Mouse (Mus musculus) stomach, embryonic 14.5 days (tissue): Measurements from ENCODE around the gene Fcgrt. TPM values are rescaled to one million over a fixed set of nuclear protein-coding genes. Genes with fewer than 3 reads are reported as not detected.

Experiments
- ATAC-seq: fragments of 200-750 bp; cut with Nextera tagmentation; 2 replicates; pipeline ENCODE4 v1.8.0; 2017; ENCODE audit warnings: low read depth, moderate TSS enrichment; ENCODE audit not compliant: insufficient number of reproducible peaks, insufficient read depth, low FRiP score
- H3K27ac ChIP-seq: fragments of 300-500 bp; sonication (generic); 2 replicates; pipeline ENCODE4 v1.5.1; 2014; ENCODE audit warnings: mild to moderate bottlenecking, low read length, moderate library complexity, mixed read lengths
- H3K27me3 ChIP-seq: fragments of 300-500 bp; sonication (generic); 2 replicates; pipeline ENCODE4 v1.6.1; 2014; ENCODE audit warnings: low read length, control low read depth, mixed read lengths; ENCODE audit not compliant: control insufficient read depth, insufficient read depth
- H3K36me3 ChIP-seq: fragments of 300-500 bp; sonication (generic); 2 replicates; pipeline ENCODE4 v1.6.1; 2014; ENCODE audit warnings: mild to moderate bottlenecking, control low read depth, low read length, moderate library complexity, mixed read lengths; ENCODE audit not compliant: control insufficient read depth, insufficient read depth
- H3K4me1 ChIP-seq: fragments of 300-500 bp; sonication (generic); 2 replicates; pipeline ENCODE4 v1.6.1; 2014; ENCODE audit warnings: low read length, control low read depth, mixed read lengths; ENCODE audit not compliant: control insufficient read depth, insufficient read depth
- H3K4me2 ChIP-seq: fragments of 300-500 bp; sonication (generic); replicated peaks from 2 replicates; pipeline ENCODE4 v1.6.1; 2014; ENCODE audit warnings: low read depth, low read length, control low read depth
- H3K4me3 ChIP-seq: fragments of 300-500 bp; sonication (generic); 2 replicates; pipeline ENCODE4 v1.5.1; 2014; ENCODE audit warnings: low read depth, low read length, control low read depth
- H3K9ac ChIP-seq: fragments of 300-500 bp; sonication (generic); replicated peaks from 2 replicates; pipeline ENCODE4 v1.6.1; 2014; ENCODE audit warnings: low read depth, mild to moderate bottlenecking, control low read depth, low read length, moderate library complexity, mixed read lengths
- H3K9me3 ChIP-seq: fragments of 300-500 bp; sonication (generic); 2 replicates; pipeline ENCODE4 v1.6.1; 2016; ENCODE audit warnings: low read depth, low read length, control low read depth; ENCODE audit not compliant: control insufficient read depth
- WGBS: fragments of 180-500 bp; shearing (Covaris S2); extraction: QIAGEN DNeasy Blood & Tissue Kit; methylation state at CpG from one replicate; pipeline ENCODE4 v1.1.7; 2014; 5-methylcytosine and 5-hydroxymethylcytosine counted together
- polyA plus RNA-seq: library from polyadenylated mRNA; unstranded; fragments of >200 nt; fragmentation: Nextera tagmentation; extraction: Ambion mirVana; gene quantifications from 2 replicates; pipeline ENCODE4 v1.2.1, GENCODE M21; 2014

Gene Fcgrt
- polyA plus RNA-seq, 1 experiment from 2014 or later = 78.6 TPM

DNA sequence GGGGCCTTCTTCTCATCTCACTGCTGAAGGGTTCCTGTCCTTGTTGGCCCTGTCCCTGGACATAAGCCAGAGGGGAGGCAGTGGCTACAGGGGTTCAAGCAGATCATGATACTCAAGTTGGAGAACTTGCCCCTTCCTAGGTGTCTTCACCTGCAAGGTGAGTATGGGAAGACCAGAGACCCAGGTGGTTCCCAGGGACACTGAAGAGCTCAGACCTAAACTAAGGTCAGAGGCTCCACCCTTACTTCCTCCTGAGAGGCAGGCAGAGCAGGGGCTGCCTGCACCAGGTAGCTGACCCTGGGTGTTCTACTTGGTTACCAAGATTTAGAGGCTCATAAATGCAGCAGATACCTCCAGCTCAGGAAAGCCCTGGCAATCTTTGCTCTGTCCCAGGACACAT, 18.3 kb upstream of the Fcgrt start:
- ATAC-seq = no peak
- no peak overlapping the region for H3K4me3 ChIP-seq
- no peak overlapping the region for H3K9ac ChIP-seq
- H3K27me3 ChIP-seq = no peaks in the 10 kb centered on the region
- H3K27ac ChIP-seq = peak overlapping the region; percentile 33; the same call in 1 of the 2 replicates
- no peak overlapping the region for H3K4me2 ChIP-seq
- no peaks in the 10 kb centered on the region for H3K9me3 ChIP-seq
- peaks cover 20% of the 10 kb centered on the region for H3K4me1 ChIP-seq
- H3K36me3 ChIP-seq = peaks cover 64% of the 10 kb centered on the region

DNA sequence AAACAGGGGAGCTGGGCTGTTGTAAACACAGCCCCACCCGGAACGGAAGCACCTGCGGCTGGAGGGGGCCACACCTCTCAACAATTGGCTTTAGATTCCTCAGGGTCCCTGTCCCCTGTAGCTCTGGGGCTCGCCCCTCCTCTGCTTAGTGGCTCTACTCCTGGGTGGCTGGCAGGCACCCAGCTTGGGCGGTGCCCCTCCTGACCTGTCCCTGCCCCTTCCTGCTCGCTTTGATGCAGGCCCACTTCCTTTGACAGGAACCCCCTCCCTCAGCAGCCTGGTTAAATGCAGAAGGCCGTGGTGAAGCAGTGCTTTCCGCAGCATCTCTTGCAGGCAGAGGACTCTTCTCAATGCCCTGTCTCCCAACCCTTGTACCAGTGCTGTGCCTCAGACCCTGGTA, 17.8 kb upstream of the Fcgrt start:
- Histone ChIP-seq H3K4me3 (no peak overlapping the region), H3K9ac (no peak overlapping the region)

DNA sequence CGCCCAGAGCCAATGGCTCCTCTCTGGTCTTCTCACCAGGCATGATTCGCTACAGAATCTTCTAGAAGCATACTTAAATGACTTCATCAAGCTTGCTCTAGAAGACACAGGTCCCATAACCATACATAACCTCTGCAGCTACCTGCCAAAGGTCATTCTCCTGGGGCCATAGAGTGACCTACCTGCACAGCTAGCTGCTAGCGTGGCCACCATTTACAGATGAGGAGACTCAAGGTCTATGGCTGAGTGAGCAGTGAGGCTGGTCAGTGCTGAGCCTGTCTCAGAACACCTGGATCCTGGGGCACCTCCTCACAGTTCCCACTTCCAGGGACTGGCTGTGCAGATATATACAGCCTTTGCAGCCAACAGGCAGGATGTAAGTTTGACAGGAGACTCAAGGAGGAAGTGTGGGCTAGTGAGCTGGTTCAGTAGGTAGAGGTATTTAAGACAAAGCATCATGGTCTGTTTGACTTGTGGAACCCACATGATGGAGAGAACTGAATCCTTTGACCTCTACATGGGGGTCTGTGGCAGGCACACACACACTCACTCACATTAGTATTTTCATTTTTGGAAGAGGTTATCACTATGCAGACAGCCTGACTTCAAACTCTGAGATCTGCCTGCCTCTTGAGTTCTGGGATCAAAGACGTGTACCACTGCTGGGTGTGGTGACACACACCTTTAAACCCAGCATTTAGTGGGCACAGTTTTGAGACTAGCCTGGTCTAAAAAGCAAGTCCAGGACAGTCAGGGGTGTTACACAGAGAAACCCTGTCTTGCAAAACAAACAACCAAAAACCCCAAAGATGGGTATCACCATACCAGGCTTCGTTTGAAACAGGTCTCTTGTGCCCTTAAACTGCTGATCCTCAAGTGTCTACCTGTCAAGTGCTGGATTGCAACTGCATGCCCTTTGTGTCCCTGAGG, 16.4 kb upstream of the Fcgrt start:
- peaks cover 45% of the 10 kb centered on the region for H3K36me3 ChIP-seq
- no peak overlapping the region for H3K9ac ChIP-seq
- ATAC-seq = no peak
- H3K4me2 ChIP-seq = no peak overlapping the region
- WGBS = 81% methylated on average over 5 of the region's 5 CpGs
- H3K9me3 ChIP-seq = no peaks in the 10 kb centered on the region
- H3K4me3 ChIP-seq = no peak overlapping the region
- no peak overlapping the region for H3K27ac ChIP-seq
- peaks cover 10% of the 10 kb centered on the region; the same call in 1 of the 2 replicates for H3K4me1 ChIP-seq
- no peaks in the 10 kb centered on the region for H3K27me3 ChIP-seq

More for the DNA sequence above, 17.8 kb upstream of the Fcgrt start:
- Histone ChIP-seq H3K36me3 (peaks cover 58% of the 10 kb centered on the region), H3K27ac (no peak overlapping the region; the same call in 1 of the 2 replicates), H3K4me2 (no peak overlapping the region), H3K27me3 (no peaks in the 10 kb centered on the region), H3K9me3 (no peaks in the 10 kb centered on the region), H3K4me1 (peaks cover 15% of the 10 kb centered on the region)
- ATAC-seq = no peak
- WGBS = 49% methylated on average over 8 of the region's 8 CpGs

DNA sequence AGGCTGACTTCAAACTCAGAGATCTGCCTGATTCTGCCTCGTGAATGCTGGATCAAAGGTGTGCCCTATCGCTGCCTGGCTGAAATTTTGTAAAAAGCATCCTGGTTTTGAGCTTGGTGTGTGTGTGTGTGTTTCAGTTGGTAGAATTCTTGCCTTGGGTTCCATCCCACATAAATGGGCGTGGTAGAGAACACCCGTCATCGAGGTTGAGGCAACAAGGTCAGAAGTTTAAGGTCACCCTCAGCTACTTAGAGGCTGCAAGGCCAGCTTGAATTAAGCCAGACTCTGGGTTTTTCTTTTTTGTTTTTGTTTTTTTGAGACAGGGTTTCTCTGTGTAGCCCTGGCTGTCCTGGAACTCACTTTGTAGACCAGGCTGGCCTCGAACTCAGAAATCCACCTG, 14.7 kb upstream of the Fcgrt start:
- Histone ChIP-seq H3K27me3 (no peaks in the 10 kb centered on the region), H3K9ac (no peak overlapping the region), H3K36me3 (peaks cover 41% of the 10 kb centered on the region), H3K4me3 (no peak overlapping the region), H3K4me1 (peaks cover 10% of the 10 kb centered on the region; the same call in 1 of the 2 replicates), H3K9me3 (no peaks in the 10 kb centered on the region), H3K27ac (no peak overlapping the region), H3K4me2 (no peak overlapping the region)
- ATAC-seq = no peak
- 91% methylated on average over 6 of the region's 6 CpGs for WGBS

DNA sequence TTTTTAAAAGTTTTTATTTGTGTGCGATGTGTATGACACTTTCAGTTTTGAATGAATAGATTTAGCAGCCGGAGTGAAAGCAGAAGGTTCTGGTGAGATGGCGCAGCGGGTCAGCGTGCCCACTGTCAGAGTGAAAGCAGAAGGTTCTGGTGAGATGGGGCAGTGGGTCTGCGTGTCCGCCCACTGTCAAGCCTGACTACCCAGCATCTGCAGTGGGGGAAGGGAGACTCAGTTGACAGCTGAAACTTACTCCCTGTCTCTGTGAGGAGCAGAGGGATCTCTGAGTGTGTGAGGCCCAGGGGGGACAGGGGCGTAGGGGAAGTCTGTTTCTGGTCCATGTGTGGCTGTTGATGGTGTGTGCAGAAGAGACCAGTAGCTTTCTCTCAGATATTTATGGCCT, 13.9 kb upstream of the Fcgrt start:
- H3K9me3 ChIP-seq = no peaks in the 10 kb centered on the region
- peaks cover 3% of the 10 kb centered on the region; the same call in 1 of the 2 replicates for H3K4me1 ChIP-seq
- H3K27ac ChIP-seq = no peak overlapping the region
- no peak overlapping the region for H3K4me3 ChIP-seq
- H3K27me3 ChIP-seq = no peaks in the 10 kb centered on the region
- H3K36me3 ChIP-seq = peaks cover 35% of the 10 kb centered on the region
- no peak overlapping the region for H3K9ac ChIP-seq
- 70% methylated on average over 8 of the region's 8 CpGs for WGBS
- ATAC-seq = no peak
- H3K4me2 ChIP-seq = no peak overlapping the region

DNA sequence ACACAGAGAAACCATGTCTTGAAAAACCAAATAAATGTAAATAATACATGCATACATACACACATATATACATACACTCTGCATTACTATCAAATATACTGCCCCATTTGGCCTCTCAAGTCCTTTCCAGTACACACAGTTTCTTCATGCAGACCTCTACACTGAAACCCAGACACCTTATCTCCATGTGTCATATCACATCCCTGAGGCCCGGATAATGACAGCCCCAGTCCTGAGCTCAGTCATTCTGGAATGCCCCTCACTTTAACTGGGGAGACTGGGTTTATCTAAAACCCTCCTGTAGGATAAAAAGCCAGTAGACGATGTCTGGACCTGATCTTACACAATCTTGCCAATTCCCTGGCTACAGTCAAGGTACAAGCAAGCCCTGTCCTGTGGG, 9.8 kb upstream of the Fcgrt start:
- no peak overlapping the region for H3K4me3 ChIP-seq
- 75% methylated on average over 2 of the region's 2 CpGs for WGBS
- no peaks in the 10 kb centered on the region for H3K9me3 ChIP-seq
- H3K36me3 ChIP-seq = no peaks in the 10 kb centered on the region
- H3K9ac ChIP-seq = no peak overlapping the region
- no peaks in the 10 kb centered on the region for H3K27me3 ChIP-seq
- no peak overlapping the region for H3K4me2 ChIP-seq
- no peak for ATAC-seq
- H3K4me1 ChIP-seq = no peaks in the 10 kb centered on the region
- no peak overlapping the region for H3K27ac ChIP-seq

DNA sequence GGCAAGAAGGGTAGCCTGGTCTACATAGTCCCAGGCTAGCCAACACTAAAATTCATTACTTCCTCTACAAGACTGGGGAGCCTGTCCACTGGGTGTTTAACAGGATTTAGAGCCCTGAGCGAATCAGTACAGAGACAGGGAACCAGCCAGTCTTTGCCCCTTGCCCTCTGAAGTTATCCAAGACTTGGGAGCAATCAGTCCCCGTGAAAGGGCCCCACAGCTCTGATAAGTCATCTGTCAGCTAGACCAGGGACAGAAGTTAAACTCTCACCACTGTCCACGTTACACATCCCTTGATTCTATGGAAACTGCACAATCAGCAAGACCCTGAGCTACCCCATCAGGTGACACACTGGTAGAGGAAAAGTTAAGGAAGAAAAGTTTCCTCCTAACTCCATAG, 8.9 kb upstream of the Fcgrt start:
- Histone ChIP-seq H3K9ac (no peak overlapping the region), H3K27me3 (no peaks in the 10 kb centered on the region), H3K36me3 (no peaks in the 10 kb centered on the region), H3K9me3 (no peaks in the 10 kb centered on the region), H3K4me2 (no peak overlapping the region), H3K4me3 (no peak overlapping the region), H3K27ac (no peak overlapping the region), H3K4me1 (no peaks in the 10 kb centered on the region)
- no peak for ATAC-seq
- 42% methylated on average over 3 of the region's 3 CpGs for WGBS

DNA sequence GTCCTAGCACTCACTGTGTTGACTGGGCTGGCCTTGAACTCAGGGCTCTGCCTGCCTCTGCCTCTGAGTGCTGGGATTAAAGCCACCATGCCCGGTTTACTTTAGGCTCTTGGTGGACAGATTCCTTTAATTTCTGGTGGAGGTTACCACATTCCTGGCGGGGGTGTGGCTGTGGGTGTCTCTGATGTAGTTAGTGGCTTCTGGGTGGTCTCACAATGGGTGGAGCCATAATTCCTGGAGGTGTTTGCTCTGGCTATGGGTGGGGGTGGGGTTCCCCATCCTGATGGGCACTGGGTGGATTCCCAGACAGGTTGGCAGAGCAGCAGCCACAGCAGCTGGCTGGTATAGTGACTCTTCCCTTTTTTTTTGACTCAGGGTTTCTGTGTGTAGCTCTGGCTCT, 8.3 kb upstream of the Fcgrt start:
- H3K4me1 ChIP-seq = no peaks in the 10 kb centered on the region
- no peaks in the 10 kb centered on the region for H3K36me3 ChIP-seq
- no peak overlapping the region for H3K4me2 ChIP-seq
- no peak overlapping the region for H3K9ac ChIP-seq
- H3K4me3 ChIP-seq = no peak overlapping the region
- ATAC-seq = no peak
- H3K27ac ChIP-seq = no peak overlapping the region
- WGBS = 59% methylated on average over 2 of the region's 2 CpGs
- no peaks in the 10 kb centered on the region for H3K9me3 ChIP-seq
- no peaks in the 10 kb centered on the region for H3K27me3 ChIP-seq
